Comparison of ENCODE assay signal across 27 mouse cellular contexts in genomic region chr8:54065492-54065891, GRCm38 (mm10). TPM values are rescaled to one million over a fixed set of nuclear protein-coding genes. Genes with fewer than 3 reads are reported as not detected.
DNase-seq lines count a peak whose midpoint lies in the region; ATAC-seq lines count a peak whose summit lies in the region.
"Had no signal": no experiment of that assay in that cellular context is flagged by ENCODE, and none has a peak within 500 bp of the region (broad histone marks: within the 10 kb centered on the region; RNA-seq: fewer than 3 reads in every experiment).

No protein-coding gene starts in this region.

- WGBS in embryonic facial prominence, embryonic 11.5 days, result 13% methylated on average over 4 of the region's 4 CpGs
- WGBS in embryonic facial prominence, embryonic 10.5 days, result 26% methylated on average over 4 of the region's 4 CpGs
- WGBS in hindbrain, embryonic 12.5 days, result 55% methylated on average over 4 of the region's 4 CpGs

- no peak overlapping the region for H3K27ac ChIP-seq in embryonic facial prominence, embryonic 11.5 days (replicated peaks; ENCODE audit: low read depth, low read length)
- no peak overlapping the region for H3K27ac ChIP-seq in embryonic facial prominence, embryonic 10.5 days (replicated peaks)
- no peak overlapping the region for H3K27ac ChIP-seq in hindbrain, embryonic 12.5 days
- H3K27ac ChIP-seq: embryonic facial prominence, embryonic 15.5 days; forebrain, embryonic 15.5 days; heart, adult 2 months; heart, embryonic 10.5 days; heart, embryonic 13.5 days; hindbrain, embryonic 15.5 days had no signal

- no peaks in the 10 kb centered on the region for H3K9me3 ChIP-seq in embryonic facial prominence, embryonic 11.5 days (replicated peaks; ENCODE audit: control insufficient read depth, low read length)
- no peaks in the 10 kb centered on the region for H3K9me3 ChIP-seq in embryonic facial prominence, embryonic 10.5 days
- no peaks in the 10 kb centered on the region for H3K9me3 ChIP-seq in hindbrain, embryonic 12.5 days (replicated peaks)
- H3K9me3 ChIP-seq: embryonic facial prominence, embryonic 15.5 days; forebrain, embryonic 15.5 days; heart, embryonic 10.5 days; heart, embryonic 13.5 days; hindbrain, embryonic 15.5 days had no signal

- peak; percentile 80 for DNase-seq in embryonic facial prominence, embryonic 11.5 days (ENCODE audit: low spot score)
- no peak for DNase-seq in embryonic facial prominence, embryonic 10.5 days (ENCODE audit: low spot score)
- DNase-seq in 3T3-L1 (ENCODE audit: low read depth, low spot score), result peak; percentile 22
- peak; percentile 60 for DNase-seq in embryo, embryonic 10.5 days (ENCODE audit: low spot score)
- DNase-seq in layer of hippocampus, adult 8-10 months (ENCODE audit: low spot score in 2 of 2), result no peak
- DNase-seq: adrenal gland, postnatal 10 days; adrenal gland, postnatal 36 days; cerebellum, adult 18-20 months; cerebellum, adult 9-10 months; cerebellum, postnatal 14 days; gastrocnemius, postnatal 10 days; gastrocnemius, postnatal 36 days; heart, adult 2 months; heart, postnatal 14 days; heart, postnatal 4 days; kidney, adult 2 months had no signal

- no peak overlapping the region for H3K9ac ChIP-seq in embryonic facial prominence, embryonic 11.5 days (replicated peaks; ENCODE audit: low read length)
- no peak overlapping the region for H3K9ac ChIP-seq in hindbrain, embryonic 12.5 days
- H3K9ac ChIP-seq: embryonic facial prominence, embryonic 15.5 days; forebrain, embryonic 15.5 days; heart, embryonic 13.5 days; hindbrain, embryonic 15.5 days had no signal

- no peaks in the 10 kb centered on the region for H3K36me3 ChIP-seq in embryonic facial prominence, embryonic 11.5 days (replicated peaks; ENCODE audit: control insufficient read depth, insufficient read depth, low read depth, low read length)
- no peaks in the 10 kb centered on the region for H3K36me3 ChIP-seq in embryonic facial prominence, embryonic 10.5 days (replicated peaks)
- no peaks in the 10 kb centered on the region for H3K36me3 ChIP-seq in hindbrain, embryonic 12.5 days
- H3K36me3 ChIP-seq: embryonic facial prominence, embryonic 15.5 days; forebrain, embryonic 15.5 days; heart, embryonic 10.5 days; heart, embryonic 13.5 days; hindbrain, embryonic 15.5 days had no signal

- no peak overlapping the region for H3K4me2 ChIP-seq in embryonic facial prominence, embryonic 11.5 days (ENCODE audit: low read depth, low read length)
- no peak overlapping the region for H3K4me2 ChIP-seq in hindbrain, embryonic 12.5 days (replicated peaks)
- H3K4me2 ChIP-seq: embryonic facial prominence, embryonic 15.5 days; forebrain, embryonic 15.5 days; heart, embryonic 13.5 days; hindbrain, embryonic 15.5 days had no signal

- no peak overlapping the region for H3K4me3 ChIP-seq in embryonic facial prominence, embryonic 11.5 days (ENCODE audit: low read depth, low read length)
- H3K4me3 ChIP-seq in embryonic facial prominence, embryonic 10.5 days, result no peak overlapping the region
- H3K4me3 ChIP-seq in hindbrain, embryonic 12.5 days, result no peak overlapping the region
- H3K4me3 ChIP-seq: embryonic facial prominence, embryonic 15.5 days; forebrain, embryonic 15.5 days; heart, adult 2 months; heart, embryonic 10.5 days; heart, embryonic 13.5 days; hindbrain, embryonic 15.5 days had no signal

- ATAC-seq in embryonic facial prominence, embryonic 11.5 days (replicated peaks; ENCODE audit: insufficient number of reproducible peaks, low FRiP score, low TSS enrichment, low read depth), result no peak
- no peak for ATAC-seq in hindbrain, embryonic 12.5 days (ENCODE audit: low FRiP score)
- ATAC-seq: activated CD4-positive, CD25-positive, alpha-beta regulatory T cell, adult 4 months; CD4-positive, CD25-positive, alpha-beta regulatory T cell, adult 4 months; forebrain, embryonic 15.5 days; intestine, postnatal 0 days had no signal

- H3K27me3 ChIP-seq in embryonic facial prominence, embryonic 11.5 days (ENCODE audit: control insufficient read depth, insufficient read depth, low read length), result no peaks in the 10 kb centered on the region
- no peaks in the 10 kb centered on the region for H3K27me3 ChIP-seq in embryonic facial prominence, embryonic 10.5 days (replicated peaks; ENCODE audit: low read depth, poor library complexity, severe bottlenecking)
- H3K27me3 ChIP-seq in hindbrain, embryonic 12.5 days, result no peaks in the 10 kb centered on the region
- H3K27me3 ChIP-seq: embryonic facial prominence, embryonic 15.5 days; forebrain, embryonic 15.5 days; heart, embryonic 13.5 days; hindbrain, embryonic 15.5 days had no signal

- H3K4me1 ChIP-seq in embryonic facial prominence, embryonic 11.5 days (ENCODE audit: control insufficient read depth, insufficient read depth, low read length), result no peaks in the 10 kb centered on the region
- peaks cover 18% of the 10 kb centered on the region for H3K4me1 ChIP-seq in embryonic facial prominence, embryonic 10.5 days
- H3K4me1 ChIP-seq in hindbrain, embryonic 12.5 days, result no peaks in the 10 kb centered on the region
- H3K4me1 ChIP-seq: embryonic facial prominence, embryonic 15.5 days; forebrain, embryonic 15.5 days; heart, embryonic 10.5 days; heart, embryonic 13.5 days; hindbrain, embryonic 15.5 days had no signal

RNA-seq across cellular contexts. Expression of gene Vegfc, which starts 11.9 kb away (rescaled TPM):
- 9.4 and 11.0 TPM in 2 replicates for polyA plus RNA-seq in embryonic facial prominence, embryonic 11.5 days (2014; fragmentation: Nextera tagmentation; extraction: Ambion mirVana)
- polyA plus RNA-seq in embryonic facial prominence, embryonic 10.5 days (2016; fragmentation: Nextera tagmentation; extraction: Ambion mirVana), result 8.1 and 10.7 TPM in 2 replicates
- 1 to 10 TPM; 2.3 to 3.5 (median 2.5) TPM for total RNA-seq in layer of hippocampus, adult 8-10 months (2022)
- 7.5 and 8.4 TPM in 2 replicates for polyA plus RNA-seq in hindbrain, embryonic 12.5 days (2016; fragmentation: Nextera tagmentation; extraction: Ambion mirVana)
- total RNA-seq: granulocyte monocyte progenitor cell, adult 5-6 weeks; MEL had no signal

Comparison
In these comparisons a context has a peak if more than half of its experiments do, and no peak if none do; other contexts are left out.
1. DNase-seq: peak in embryonic facial prominence, embryonic 11.5 days (single experiment), 3T3-L1 (single experiment) and embryo, embryonic 10.5 days (single experiment); none in embryonic facial prominence, embryonic 10.5 days (single experiment) and layer of hippocampus, adult 8-10 months (0 of 2).